Mouse (Mus musculus) midbrain, embryonic 15.5 days (tissue): ENCODE data around the gene Cacna1d. TPM values are rescaled to one million over a fixed set of nuclear protein-coding genes. Genes with fewer than 3 reads are reported as not detected.

Experiments used
- ATAC-seq: fragments of 200-750 bp; cut with Nextera tagmentation; replicated peaks from 2 replicates; pipeline ENCODE4 v1.8.0; 2017; ENCODE audit warnings: moderate TSS enrichment
- H3K27ac ChIP-seq: fragments of 300-500 bp; sonication (generic); 2 replicates; pipeline ENCODE4 v1.5.1; 2015; ENCODE audit warnings: mild to moderate bottlenecking, inconsistent platforms
- H3K27me3 ChIP-seq: fragments of 300-500 bp; sonication (generic); replicated peaks from 2 replicates; pipeline ENCODE4 v1.6.1; 2015; ENCODE audit warnings: inconsistent platforms
- H3K36me3 ChIP-seq: fragments of 300-500 bp; sonication (generic); replicated peaks from 2 replicates; pipeline ENCODE4 v1.6.1; 2015; ENCODE audit warnings: inconsistent platforms
- H3K4me1 ChIP-seq: fragments of 300-500 bp; sonication (generic); 2 replicates; pipeline ENCODE4 v1.6.1; 2015; ENCODE audit warnings: inconsistent platforms
- H3K4me2 ChIP-seq: fragments of 300-500 bp; sonication (generic); 2 replicates; pipeline ENCODE4 v1.6.1; 2015; ENCODE audit warnings: inconsistent platforms, mild to moderate bottlenecking, moderate library complexity
- H3K4me3 ChIP-seq: fragments of 300-500 bp; sonication (generic); 2 replicates; pipeline ENCODE4 v1.5.1; 2015; ENCODE audit warnings: mild to moderate bottlenecking, inconsistent platforms
- H3K9ac ChIP-seq: fragments of 300-500 bp; sonication (generic); 2 replicates; pipeline ENCODE4 v1.6.1; 2015; ENCODE audit warnings: mild to moderate bottlenecking, inconsistent platforms
- H3K9me3 ChIP-seq: fragments of 300-500 bp; sonication (generic); 2 replicates; pipeline ENCODE4 v1.6.1; 2016; ENCODE audit warnings: inconsistent platforms
- WGBS: fragments of 180-500 bp; shearing (Covaris S2); methylation state at CpG from one replicate; pipeline ENCODE4 v1.1.7; 2015; ENCODE audit warnings: mixed read lengths; 5-methylcytosine and 5-hydroxymethylcytosine counted together
- polyA plus RNA-seq: library from polyadenylated mRNA; unstranded; fragments of >200 nt; fragmentation: Nextera tagmentation; extraction: Ambion mirVana; gene quantifications from 2 replicates; pipeline ENCODE4 v1.2.1, GENCODE M21; 2015

The Cacna1d gene
- polyA plus RNA-seq, 1 experiment from 2014 or later, result 12.1 TPM

DNA sequence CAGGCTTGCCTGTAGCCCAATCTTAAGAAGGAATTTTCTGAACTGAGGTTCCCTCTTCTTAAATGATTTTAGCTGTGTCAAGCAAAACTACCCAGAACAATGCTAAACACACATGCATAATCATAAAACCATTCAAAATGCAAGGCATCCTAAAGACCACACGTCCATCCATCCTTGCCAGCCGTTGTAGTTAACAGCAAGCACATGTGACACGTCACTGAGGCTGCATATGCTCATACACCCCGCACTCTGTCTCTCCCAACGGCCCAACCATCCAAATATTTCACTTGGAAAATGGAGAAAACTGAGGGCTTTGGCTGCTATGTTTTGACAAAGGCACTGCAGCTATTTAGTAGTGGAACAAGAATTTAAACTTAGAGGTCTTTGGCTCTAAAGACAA lies 220.9 kb downstream of the Cacna1d start:
- no peak for ATAC-seq
- no peak overlapping the region for H3K27ac ChIP-seq
- H3K36me3 ChIP-seq, result no peaks in the 10 kb centered on the region
- H3K4me3 ChIP-seq, result no peak overlapping the region
- no peaks in the 10 kb centered on the region for H3K9me3 ChIP-seq
- WGBS, result 82% methylated on average over 5 of the region's 5 CpGs
- H3K9ac ChIP-seq, result no peak overlapping the region
- no peak overlapping the region for H3K4me2 ChIP-seq
- peaks cover 4% of the 10 kb centered on the region; the same call in 1 of the 2 replicates for H3K4me1 ChIP-seq
- no peaks in the 10 kb centered on the region for H3K27me3 ChIP-seq

DNA sequence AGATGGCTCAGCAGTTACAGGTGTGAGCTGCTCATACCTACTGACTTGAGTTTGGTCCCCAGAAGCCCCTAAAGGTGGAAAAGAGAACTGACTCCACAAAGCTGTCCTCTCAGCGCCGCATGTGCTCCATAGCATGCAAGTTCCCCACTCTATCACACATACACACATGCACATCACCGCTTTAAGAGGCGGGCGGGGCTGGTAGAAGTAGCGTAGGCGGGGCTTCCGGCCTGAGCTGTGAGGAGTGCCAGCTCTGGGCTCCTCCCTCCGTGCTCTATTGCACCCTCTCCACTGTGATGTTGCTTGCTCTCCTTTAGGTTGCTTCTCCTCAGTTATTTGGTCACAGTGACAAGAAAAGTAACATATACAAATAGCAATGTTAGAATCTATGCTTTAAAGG lies 225.5 kb downstream of the Cacna1d start:
- ATAC-seq, result no peak
- H3K36me3 ChIP-seq, result no peaks in the 10 kb centered on the region
- peaks cover 4% of the 10 kb centered on the region; the same call in 1 of the 2 replicates for H3K4me1 ChIP-seq
- no peak overlapping the region for H3K27ac ChIP-seq
- 81% methylated on average over 9 of the region's 9 CpGs for WGBS
- no peaks in the 10 kb centered on the region for H3K27me3 ChIP-seq
- H3K9ac ChIP-seq, result no peak overlapping the region
- H3K4me3 ChIP-seq, result no peak overlapping the region
- H3K4me2 ChIP-seq, result no peak overlapping the region
- H3K9me3 ChIP-seq, result no peaks in the 10 kb centered on the region

DNA sequence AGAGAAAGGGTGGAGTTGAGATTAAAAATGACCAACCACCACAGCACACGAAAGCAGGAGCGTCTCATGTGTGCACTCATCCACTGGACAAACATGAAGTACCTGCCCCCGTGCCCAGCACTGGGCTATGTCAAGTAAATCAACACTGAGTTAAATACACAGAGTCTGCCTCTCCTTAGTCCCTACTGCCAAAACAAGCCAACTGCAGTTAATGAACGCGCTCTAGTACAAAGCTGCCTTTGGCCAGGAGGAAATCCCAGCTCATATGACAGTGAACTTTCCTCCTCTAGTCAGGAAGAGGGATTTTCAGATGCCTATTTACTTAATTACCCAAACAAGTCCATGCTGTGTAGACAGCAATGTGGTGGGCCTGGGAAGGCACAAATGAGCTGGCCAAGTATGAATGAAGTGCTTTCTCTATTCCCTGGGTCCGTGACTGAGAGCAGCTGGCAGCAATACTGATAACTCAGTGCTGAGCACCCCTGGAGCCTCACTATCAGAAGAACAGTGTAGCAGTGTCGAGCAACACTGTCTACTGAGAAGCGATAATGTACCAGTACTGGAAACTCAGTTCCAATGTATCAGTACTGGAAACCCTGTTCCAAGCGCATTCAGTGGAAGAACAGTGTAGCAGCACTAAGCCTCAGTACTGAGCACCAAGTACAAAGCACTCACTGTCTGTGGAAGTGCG lies 229.5 kb downstream of the Cacna1d start:
- Histone ChIP-seq H3K36me3 (no peaks in the 10 kb centered on the region), H3K27me3 (no peaks in the 10 kb centered on the region), H3K4me2 (no peak overlapping the region), H3K27ac (no peak overlapping the region), H3K9ac (no peak overlapping the region), H3K9me3 (no peaks in the 10 kb centered on the region), H3K4me3 (no peak overlapping the region), H3K4me1 (no peaks in the 10 kb centered on the region; the same call in 1 of the 2 replicates)
- no peak for ATAC-seq
- 89% methylated on average over 10 of the region's 10 CpGs for WGBS

DNA sequence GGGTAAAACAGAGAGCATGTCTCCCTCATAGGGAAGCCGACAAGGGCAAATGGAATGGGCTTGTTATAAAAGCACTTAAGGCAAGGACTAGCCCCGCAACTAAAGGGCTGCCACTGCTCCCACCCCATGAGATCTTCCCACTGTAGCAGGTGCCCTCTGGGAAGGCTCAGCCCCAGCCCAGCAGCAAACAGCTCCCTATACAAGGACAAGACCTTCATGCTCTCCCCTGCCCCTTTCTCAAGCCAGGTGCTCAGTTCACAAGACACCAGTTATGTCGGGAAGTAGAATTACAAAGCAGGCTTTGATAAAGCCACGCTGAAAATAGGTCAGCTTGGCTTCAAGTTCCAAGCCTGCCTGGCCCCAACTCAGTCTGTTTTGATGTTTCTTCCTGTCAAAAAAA lies 233.6 kb downstream of the Cacna1d start:
- peaks cover 21% of the 10 kb centered on the region for H3K4me1 ChIP-seq
- H3K27me3 ChIP-seq, result no peaks in the 10 kb centered on the region
- H3K4me2 ChIP-seq, result no peak overlapping the region
- no peak for ATAC-seq
- H3K36me3 ChIP-seq, result no peaks in the 10 kb centered on the region
- H3K9me3 ChIP-seq, result no peaks in the 10 kb centered on the region
- H3K27ac ChIP-seq, result no peak overlapping the region
- H3K9ac ChIP-seq, result no peak overlapping the region
- 69% methylated on average over 4 of the region's 4 CpGs for WGBS
- H3K4me3 ChIP-seq, result no peak overlapping the region

DNA sequence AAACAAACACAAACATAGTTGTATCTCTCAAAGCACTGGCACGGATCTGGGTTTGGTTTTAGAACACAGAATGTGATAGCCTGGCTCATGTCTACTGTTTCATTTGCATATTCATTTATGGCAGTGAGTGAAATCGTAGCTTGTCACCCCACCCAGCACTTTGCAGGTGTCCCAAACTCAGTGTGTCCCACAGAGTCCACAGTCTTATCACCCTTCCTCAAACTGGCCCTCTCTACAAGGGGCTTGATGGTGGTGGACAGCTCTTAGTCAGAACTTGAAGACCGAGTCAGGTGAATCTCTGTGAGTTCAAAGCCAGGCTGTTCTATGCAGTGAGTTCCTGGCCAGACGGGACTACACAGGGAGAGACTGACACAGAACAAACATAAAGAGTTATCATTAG lies 234.8 kb downstream of the Cacna1d start:
- Histone ChIP-seq H3K4me2 (no peak overlapping the region), H3K4me3 (no peak overlapping the region), H3K9ac (no peak overlapping the region), H3K36me3 (no peaks in the 10 kb centered on the region), H3K27ac (0 out of 2 replicates have a peak overlapping the region, but pooled peaks have one; percentile 36), H3K27me3 (no peaks in the 10 kb centered on the region), H3K4me1 (peaks cover 21% of the 10 kb centered on the region), H3K9me3 (no peaks in the 10 kb centered on the region)
- ATAC-seq, result no peak
- 70% methylated on average over 4 of the region's 4 CpGs for WGBS

DNA sequence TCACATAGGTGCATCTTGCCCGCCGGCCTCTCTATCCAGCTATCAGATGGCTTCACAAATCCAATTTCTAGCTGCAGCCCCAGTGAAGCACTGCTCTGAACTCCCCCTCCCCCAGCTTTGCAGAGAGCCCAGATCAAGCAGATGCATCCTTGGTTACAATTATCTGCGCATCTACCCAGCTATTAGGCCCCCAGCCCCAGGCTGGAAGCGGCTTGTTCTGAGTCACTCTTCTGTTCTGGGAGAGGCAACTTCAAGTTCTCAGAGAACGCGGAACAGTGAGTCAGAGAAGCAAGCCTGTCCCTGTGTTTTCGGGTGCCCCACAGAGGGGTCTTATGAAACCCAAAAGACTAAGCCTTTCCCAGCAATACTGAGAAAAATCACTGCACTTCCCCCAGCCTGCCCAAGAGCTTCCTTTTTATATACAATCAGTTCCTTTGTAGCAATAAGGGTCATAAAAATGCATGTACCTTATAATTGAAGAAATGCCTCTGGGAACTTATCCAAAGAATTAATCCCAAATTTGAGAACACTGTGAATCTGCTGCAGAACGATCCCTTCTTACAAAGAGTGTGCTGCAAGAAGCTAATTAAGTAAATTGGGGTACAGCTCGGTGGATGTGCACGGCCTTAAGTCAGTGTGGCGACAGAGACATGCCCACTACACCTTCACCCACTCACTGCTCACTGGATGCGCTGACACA lies 235.4 kb downstream of the Cacna1d start:
- peak; percentile 75 for ATAC-seq
- 44% methylated on average over 12 of the region's 12 CpGs for WGBS
- no peak overlapping the region for H3K9ac ChIP-seq

DNA sequence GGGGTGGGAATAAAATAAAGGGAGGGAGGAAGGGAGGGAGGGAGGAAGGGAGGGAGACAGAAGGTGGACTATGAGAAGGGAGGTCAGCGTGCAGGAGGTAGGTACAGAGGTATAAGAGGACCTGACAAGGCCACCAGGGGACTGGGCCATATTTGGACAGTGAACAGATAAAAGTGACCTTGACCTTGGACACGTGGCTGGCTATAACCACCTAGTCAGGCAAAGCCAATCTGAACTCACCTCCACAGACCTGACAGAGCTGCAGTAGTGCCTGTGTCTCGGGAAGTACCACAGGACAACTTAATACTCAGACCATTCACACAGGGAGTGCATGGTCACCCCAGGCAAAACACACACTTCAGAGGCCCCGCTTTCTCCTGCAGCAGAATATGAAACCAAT lies 236.5 kb downstream of the Cacna1d start:
- ATAC-seq, result 0 out of 2 replicates have a peak, but pooled peaks have one; percentile 12
- 65% methylated on average over 4 of the region's 4 CpGs for WGBS
- no peaks in the 10 kb centered on the region for H3K36me3 ChIP-seq
- H3K27me3 ChIP-seq, result no peaks in the 10 kb centered on the region
- H3K9me3 ChIP-seq, result no peaks in the 10 kb centered on the region
- H3K4me1 ChIP-seq, result peaks cover 21% of the 10 kb centered on the region
- no peak overlapping the region for H3K27ac ChIP-seq
- no peak overlapping the region for H3K9ac ChIP-seq
- no peak overlapping the region for H3K4me2 ChIP-seq
- H3K4me3 ChIP-seq, result no peak overlapping the region

More for the DNA sequence above, 235.4 kb downstream of the Cacna1d start:
- H3K9me3 ChIP-seq, result no peaks in the 10 kb centered on the region
- no peaks in the 10 kb centered on the region for H3K27me3 ChIP-seq
- H3K4me3 ChIP-seq, result no peak overlapping the region
- no peaks in the 10 kb centered on the region for H3K36me3 ChIP-seq
- H3K27ac ChIP-seq, result peak overlapping the region; percentile 36
- no peak overlapping the region for H3K4me2 ChIP-seq
- peaks cover 21% of the 10 kb centered on the region for H3K4me1 ChIP-seq

DNA sequence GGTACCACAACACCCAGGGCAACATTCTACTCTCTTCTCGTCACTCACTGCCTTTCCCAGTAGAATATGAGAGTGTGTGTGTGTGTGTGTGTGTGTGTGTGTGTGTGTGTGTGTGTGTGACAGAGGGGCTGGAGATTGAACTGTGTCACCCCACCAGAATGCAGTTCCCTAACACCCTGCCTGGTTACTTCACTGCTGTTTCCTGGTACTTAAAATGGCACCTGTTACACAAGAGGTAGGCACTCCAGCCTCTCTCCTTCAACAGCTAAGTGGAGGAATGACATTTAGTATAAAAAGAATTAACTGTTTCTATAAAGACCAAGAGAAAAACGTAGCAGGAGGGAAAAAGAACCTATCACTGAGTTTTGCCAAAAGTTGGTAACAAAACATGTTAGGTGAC lies 238.4 kb downstream of the Cacna1d start:
- H3K27ac ChIP-seq, result no peak overlapping the region
- ATAC-seq, result no peak
- H3K4me3 ChIP-seq, result no peak overlapping the region
- peaks cover 21% of the 10 kb centered on the region for H3K4me1 ChIP-seq
- 75% methylated on average over 2 of the region's 2 CpGs for WGBS
- no peak overlapping the region for H3K4me2 ChIP-seq
- no peaks in the 10 kb centered on the region for H3K27me3 ChIP-seq
- H3K9me3 ChIP-seq, result no peaks in the 10 kb centered on the region
- H3K36me3 ChIP-seq, result no peaks in the 10 kb centered on the region
- H3K9ac ChIP-seq, result no peak overlapping the region

DNA sequence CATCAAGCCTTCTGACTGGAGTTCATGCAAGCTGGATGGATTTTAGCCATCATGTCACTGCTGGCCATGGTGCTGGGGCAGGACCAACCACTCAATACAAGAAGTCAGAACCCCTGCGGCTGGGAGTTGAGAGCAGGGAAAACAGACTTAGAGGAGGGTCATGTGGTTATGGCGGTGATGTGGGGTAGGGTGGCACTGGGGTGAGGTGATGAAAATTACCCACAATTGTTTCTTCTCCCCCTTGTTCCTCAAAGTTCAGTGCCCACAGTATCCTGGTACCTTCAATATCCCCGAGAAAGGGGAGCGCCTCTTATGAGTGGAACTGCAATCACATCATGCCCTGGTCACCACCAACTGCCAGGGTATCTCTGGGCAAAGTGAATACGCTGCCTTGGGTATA lies 239.9 kb downstream of the Cacna1d start:
- WGBS, result 92% methylated on average over 5 of the region's 5 CpGs
- Histone ChIP-seq H3K4me1 (peaks cover 18% of the 10 kb centered on the region), H3K4me2 (no peak overlapping the region), H3K9ac (no peak overlapping the region), H3K4me3 (no peak overlapping the region), H3K27me3 (no peaks in the 10 kb centered on the region), H3K27ac (no peak overlapping the region), H3K9me3 (no peaks in the 10 kb centered on the region), H3K36me3 (no peaks in the 10 kb centered on the region)
- no peak for ATAC-seq

DNA sequence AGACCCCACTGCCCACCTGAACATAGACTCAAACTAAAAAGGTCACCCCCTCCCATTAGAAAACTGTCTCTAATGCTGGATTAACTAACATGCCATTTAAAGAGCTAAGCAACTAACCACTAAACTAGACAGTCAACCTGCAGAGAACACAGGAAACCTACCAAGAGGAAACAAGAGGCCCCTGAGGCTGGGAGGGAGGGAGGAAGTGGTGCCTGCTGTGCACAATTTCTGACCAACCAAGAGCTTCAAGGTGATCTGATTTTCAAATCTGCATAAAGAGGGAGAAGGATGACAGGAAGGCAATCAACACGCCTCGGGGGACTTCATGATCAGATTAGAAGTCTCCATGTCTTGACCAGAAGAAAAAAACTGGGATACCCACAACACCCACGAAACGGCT lies 241.7 kb downstream of the Cacna1d start:
- H3K9ac ChIP-seq, result no peak overlapping the region
- H3K27me3 ChIP-seq, result no peaks in the 10 kb centered on the region
- no peak overlapping the region for H3K27ac ChIP-seq
- no peaks in the 10 kb centered on the region for H3K36me3 ChIP-seq
- no peak overlapping the region for H3K4me2 ChIP-seq
- no peak overlapping the region for H3K4me3 ChIP-seq
- H3K4me1 ChIP-seq, result 0 out of 2 replicates have a peak, but pooled peaks cover 2% of the 10 kb centered on the region
- no peaks in the 10 kb centered on the region for H3K9me3 ChIP-seq
- 86% methylated on average over 4 of the region's 4 CpGs for WGBS
- no peak for ATAC-seq

DNA sequence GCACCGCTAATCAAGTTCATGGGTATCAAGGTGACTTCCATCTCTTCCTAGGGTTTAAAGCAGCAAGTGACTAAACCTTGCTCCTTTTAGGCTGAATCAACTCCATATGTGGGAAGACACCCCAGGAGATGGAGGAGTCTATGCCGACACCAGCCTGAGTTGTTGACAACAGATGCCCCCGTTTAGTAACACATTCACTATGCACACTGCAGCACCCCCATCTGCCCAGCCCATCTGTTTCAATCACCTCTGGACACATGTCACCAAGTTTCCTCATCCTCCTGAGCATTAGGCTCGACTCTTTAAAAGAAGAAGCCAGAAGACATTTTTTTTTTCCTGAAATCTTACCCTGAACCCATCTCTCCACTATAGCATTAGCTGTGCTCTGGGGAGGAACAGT lies 242.4 kb downstream of the Cacna1d start:
- no peak overlapping the region for H3K27ac ChIP-seq
- no peaks in the 10 kb centered on the region for H3K36me3 ChIP-seq
- WGBS, result 74% methylated on average over 4 of the region's 4 CpGs
- no peak overlapping the region for H3K9ac ChIP-seq
- no peak overlapping the region for H3K4me2 ChIP-seq
- ATAC-seq, result no peak
- H3K4me3 ChIP-seq, result no peak overlapping the region
- no peaks in the 10 kb centered on the region for H3K4me1 ChIP-seq
- H3K27me3 ChIP-seq, result no peaks in the 10 kb centered on the region
- no peaks in the 10 kb centered on the region for H3K9me3 ChIP-seq

DNA sequence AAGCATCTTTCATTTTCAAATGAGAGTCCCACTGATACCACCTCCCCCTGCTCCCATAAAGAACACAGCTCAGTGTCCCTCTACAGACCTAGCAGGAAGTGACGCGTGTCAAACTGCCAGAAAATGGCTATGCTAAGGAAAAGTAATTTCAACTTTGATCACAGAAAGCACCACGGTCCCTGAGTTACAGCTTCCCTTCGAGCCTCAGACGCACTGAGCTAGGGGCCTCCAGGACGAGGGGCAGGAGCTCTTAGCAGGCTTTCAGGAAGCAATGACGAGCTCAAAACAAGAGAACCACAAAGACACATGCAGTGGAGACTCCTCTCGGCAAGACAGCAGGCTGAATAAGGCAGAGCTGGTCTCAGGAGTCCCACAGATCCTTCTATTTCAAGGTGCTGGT lies 243.1 kb downstream of the Cacna1d start:
- Histone ChIP-seq H3K4me2 (no peak overlapping the region), H3K9me3 (no peaks in the 10 kb centered on the region), H3K27ac (no peak overlapping the region), H3K4me1 (no peaks in the 10 kb centered on the region), H3K27me3 (no peaks in the 10 kb centered on the region), H3K4me3 (no peak overlapping the region), H3K36me3 (no peaks in the 10 kb centered on the region), H3K9ac (no peak overlapping the region)
- no peak for ATAC-seq
- 66% methylated on average over 8 of the region's 8 CpGs for WGBS

DNA sequence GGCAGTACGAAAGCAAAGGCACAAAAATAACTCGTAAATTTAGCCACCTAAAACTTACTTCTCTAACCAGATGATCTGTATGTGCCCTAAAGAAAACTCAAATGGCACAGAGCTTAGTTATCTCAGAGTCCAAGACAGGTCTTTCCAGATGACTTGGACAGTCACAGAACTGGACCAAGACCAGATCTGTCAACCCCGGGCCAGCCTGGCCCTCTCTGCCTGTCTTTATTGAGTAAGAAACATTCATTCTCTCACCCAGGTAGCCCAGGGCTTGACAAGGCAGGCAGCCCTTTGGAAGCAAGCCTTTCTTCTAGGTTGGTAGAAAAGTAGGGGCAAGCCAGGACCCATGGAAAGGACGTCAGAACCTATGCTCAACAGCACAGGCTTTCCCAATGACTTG lies 243.6 kb downstream of the Cacna1d start:
- no peaks in the 10 kb centered on the region for H3K4me1 ChIP-seq
- H3K27me3 ChIP-seq, result no peaks in the 10 kb centered on the region
- no peaks in the 10 kb centered on the region for H3K36me3 ChIP-seq
- no peak overlapping the region for H3K4me2 ChIP-seq
- H3K9ac ChIP-seq, result no peak overlapping the region
- no peak for ATAC-seq
- no peak overlapping the region for H3K4me3 ChIP-seq
- no peaks in the 10 kb centered on the region for H3K9me3 ChIP-seq
- H3K27ac ChIP-seq, result no peak overlapping the region
- 85% methylated on average over 4 of the region's 4 CpGs for WGBS
